Mouse (Mus musculus) limb, embryonic 10.5 days (tissue): ENCODE results near the gene Nop16. TPM values are rescaled to one million over a fixed set of nuclear protein-coding genes. Genes with fewer than 3 reads are reported as not detected.

Experiments used
- DNase-seq: peaks from one replicate; pipeline ENCODE4 v3.0.0-alpha.2; 2017; ENCODE audit warnings: low spot score
- H3K27ac ChIP-seq: fragments of 300-500 bp; sonication (generic); 2 replicates; pipeline ENCODE4 v1.5.1; 2016; ENCODE audit warnings: mild to moderate bottlenecking
- H3K27me3 ChIP-seq: fragments of 300-500 bp; sonication (generic); 2 replicates; pipeline ENCODE4 v1.6.1; 2016; ENCODE audit warnings: low read depth, mild to moderate bottlenecking; ENCODE audit not compliant: poor library complexity, severe bottlenecking
- H3K36me3 ChIP-seq: fragments of 300-500 bp; sonication (generic); 2 replicates; pipeline ENCODE4 v1.6.1; 2016; ENCODE audit warnings: mild to moderate bottlenecking, moderate library complexity
- H3K4me1 ChIP-seq: fragments of 300-500 bp; sonication (generic); 2 replicates; pipeline ENCODE4 v1.6.1; 2016
- H3K4me3 ChIP-seq: fragments of 300-500 bp; sonication (generic); 2 replicates; pipeline ENCODE4 v1.5.1; 2016; ENCODE audit warnings: mild to moderate bottlenecking, moderate library complexity
- H3K9me3 ChIP-seq: fragments of 300-500 bp; sonication (generic); replicated peaks from 2 replicates; pipeline ENCODE4 v1.6.1; 2016; ENCODE audit warnings: mild to moderate bottlenecking
- WGBS: fragments of 180-500 bp; shearing (Covaris S2); methylation state at CpG from one replicate; pipeline ENCODE4 v1.1.7; 2016; 5-methylcytosine and 5-hydroxymethylcytosine counted together
- polyA plus RNA-seq: library from polyadenylated mRNA; unstranded; fragments of >200 nt; fragmentation: Nextera tagmentation; extraction: Ambion mirVana; gene quantifications from 2 replicates; pipeline ENCODE4 v1.2.1, GENCODE M21; 2016

The Nop16 gene
- polyA plus RNA-seq, 1 experiment from 2014 or later, result 112 TPM

- no peak for DNase-seq
- peaks cover 28% of the 10 kb centered on the region for H3K4me1 ChIP-seq
- H3K27me3 ChIP-seq, result peaks cover 34% of the 10 kb centered on the region
- no peaks in the 10 kb centered on the region for H3K36me3 ChIP-seq
- no peak overlapping the region for H3K27ac ChIP-seq
- no peaks in the 10 kb centered on the region for H3K9me3 ChIP-seq
- WGBS, result 25% methylated on average over 8 of the region's 8 CpGs
- H3K4me3 ChIP-seq, result no peak overlapping the region
These were observed 18.8 kb upstream of the Nop16 start for GRCm38 (mm10) chr13:54608666-54609065.

GRCm38 (mm10) chr13:54608002-54608401 lies 18.1 kb upstream of the Nop16 start:
- Histone ChIP-seq H3K27me3 (peaks cover 34% of the 10 kb centered on the region), H3K4me3 (no peak overlapping the region), H3K4me1 (peaks cover 34% of the 10 kb centered on the region), H3K36me3 (no peaks in the 10 kb centered on the region), H3K27ac (no peak overlapping the region), H3K9me3 (no peaks in the 10 kb centered on the region)
- WGBS, result 79% methylated on average over 3 of the region's 3 CpGs
- no peak for DNase-seq

GRCm38 (mm10) chr13:54607204-54607603 lies 17.3 kb upstream of the Nop16 start:
- no peak for DNase-seq
- no peak overlapping the region for H3K27ac ChIP-seq
- 66% methylated on average over 5 of the region's 5 CpGs for WGBS
- H3K4me1 ChIP-seq, result peaks cover 42% of the 10 kb centered on the region
- no peaks in the 10 kb centered on the region for H3K36me3 ChIP-seq
- H3K4me3 ChIP-seq, result no peak overlapping the region
- peaks cover 34% of the 10 kb centered on the region for H3K27me3 ChIP-seq
- H3K9me3 ChIP-seq, result no peaks in the 10 kb centered on the region

- no peaks in the 10 kb centered on the region for H3K36me3 ChIP-seq
- 83% methylated on average over 5 of the region's 5 CpGs for WGBS
- H3K9me3 ChIP-seq, result no peaks in the 10 kb centered on the region
- H3K27me3 ChIP-seq, result peaks cover 25% of the 10 kb centered on the region
- peaks cover 34% of the 10 kb centered on the region for H3K4me1 ChIP-seq
- no peak for DNase-seq
- H3K27ac ChIP-seq, result no peak overlapping the region
- H3K4me3 ChIP-seq, result no peak overlapping the region
These were observed 15.5 kb upstream of the Nop16 start for GRCm38 (mm10) chr13:54605426-54605825.

GRCm38 (mm10) chr13:54604221-54604620 lies 14.3 kb upstream of the Nop16 start:
- Histone ChIP-seq H3K27me3 (peaks cover 13% of the 10 kb centered on the region), H3K27ac (no peak overlapping the region)
- 69% methylated on average over 4 of the region's 4 CpGs for WGBS

GRCm38 (mm10) chr13:54603501-54603900 lies 13.6 kb upstream of the Nop16 start:
- no peaks in the 10 kb centered on the region for H3K9me3 ChIP-seq
- H3K27ac ChIP-seq, result peak overlapping the region; percentile 64; the same call in 1 of the 2 replicates
- H3K4me1 ChIP-seq, result peaks cover 28% of the 10 kb centered on the region
- H3K36me3 ChIP-seq, result peaks cover 11% of the 10 kb centered on the region
- H3K4me3 ChIP-seq, result no peak overlapping the region
- no peak for DNase-seq
- peaks cover 5% of the 10 kb centered on the region for H3K27me3 ChIP-seq

More at GRCm38 (mm10) chr13:54604221-54604620, 14.3 kb upstream of the Nop16 start:
- Histone ChIP-seq H3K4me1 (peaks cover 33% of the 10 kb centered on the region), H3K36me3 (peaks cover 3% of the 10 kb centered on the region), H3K9me3 (no peaks in the 10 kb centered on the region), H3K4me3 (no peak overlapping the region)
- DNase-seq, result no peak

- WGBS, result 27% methylated on average over 3 of the region's 3 CpGs
- H3K9me3 ChIP-seq, result no peaks in the 10 kb centered on the region
- DNase-seq, result no peak
- H3K4me3 ChIP-seq, result no peak overlapping the region
- peaks cover 16% of the 10 kb centered on the region for H3K36me3 ChIP-seq
- peaks cover 27% of the 10 kb centered on the region for H3K4me1 ChIP-seq
- peak overlapping the region; percentile 64; the same call in 1 of the 2 replicates for H3K27ac ChIP-seq
- no peaks in the 10 kb centered on the region for H3K27me3 ChIP-seq
These were observed 12.8 kb upstream of the Nop16 start for GRCm38 (mm10) chr13:54602639-54603111.

- no peak for DNase-seq
- Histone ChIP-seq H3K4me1 (peaks cover 24% of the 10 kb centered on the region), H3K36me3 (peaks cover 23% of the 10 kb centered on the region), H3K4me3 (no peak overlapping the region), H3K27me3 (no peaks in the 10 kb centered on the region), H3K9me3 (no peaks in the 10 kb centered on the region), H3K27ac (no peak overlapping the region)
- 86% methylated on average over 12 of the region's 12 CpGs for whole genome bisulfite sequencing
These were observed 8.8 kb upstream of the Nop16 start for GRCm38 (mm10) chr13:54598622-54599143.

- 76% methylated on average over 5 of the region's 5 CpGs for WGBS
- H3K9me3 ChIP-seq, result no peaks in the 10 kb centered on the region
- H3K4me1 ChIP-seq, result peaks cover 7% of the 10 kb centered on the region; the same call in 1 of the 2 replicates
- peaks cover 33% of the 10 kb centered on the region for H3K36me3 ChIP-seq
- no peaks in the 10 kb centered on the region for H3K27me3 ChIP-seq
- no peak overlapping the region for H3K4me3 ChIP-seq
- DNase-seq, result no peak
- no peak overlapping the region for H3K27ac ChIP-seq
These were observed 7.0 kb upstream of the Nop16 start for GRCm38 (mm10) chr13:54596870-54597269.

- Histone ChIP-seq H3K4me3 (no peak overlapping the region), H3K36me3 (peaks cover 35% of the 10 kb centered on the region), H3K9me3 (no peaks in the 10 kb centered on the region), H3K4me1 (peaks cover 14% of the 10 kb centered on the region), H3K27me3 (no peaks in the 10 kb centered on the region), H3K27ac (no peak overlapping the region)
- no peak for DNase-seq
- WGBS, result 85% methylated on average over 8 of the region's 8 CpGs
These were observed 6.3 kb upstream of the Nop16 start for GRCm38 (mm10) chr13:54596107-54596690.

GRCm38 (mm10) chr13:54593617-54594016 lies 3.7 kb upstream of the Nop16 start:
- Histone ChIP-seq H3K4me3 (no peak overlapping the region), H3K36me3 (peaks cover 26% of the 10 kb centered on the region), H3K4me1 (peaks cover 18% of the 10 kb centered on the region), H3K9me3 (no peaks in the 10 kb centered on the region), H3K27ac (no peak overlapping the region), H3K27me3 (no peaks in the 10 kb centered on the region)
- no peak for DNase-seq
- WGBS, result 93% methylated on average over 11 of the region's 11 CpGs

GRCm38 (mm10) chr13:54591776-54592356 lies 2.0 kb upstream of the Nop16 start:
- Histone ChIP-seq H3K9me3 (no peaks in the 10 kb centered on the region), H3K4me3 (peak overlapping the region; percentile 79; the same call in 1 of the 2 replicates), H3K27me3 (no peaks in the 10 kb centered on the region), H3K36me3 (peaks cover 35% of the 10 kb centered on the region), H3K4me1 (peaks cover 18% of the 10 kb centered on the region), H3K27ac (no peak overlapping the region)
- 95% methylated on average over 8 of the region's 8 CpGs for WGBS
- DNase-seq, result no peak

- H3K36me3 ChIP-seq, result peaks cover 54% of the 10 kb centered on the region
These were observed 385 bp downstream of the Nop16 start for GRCm38 (mm10) chr13:54589414-54589995.

More at GRCm38 (mm10) chr13:54589414-54589995, 385 bp downstream of the Nop16 start:
- no peak for DNase-seq
- Histone ChIP-seq H3K27me3 (no peaks in the 10 kb centered on the region), H3K4me3 (peak overlapping the region; percentile 79), H3K27ac (peak overlapping the region; percentile 84), H3K4me1 (peaks cover 11% of the 10 kb centered on the region), H3K9me3 (no peaks in the 10 kb centered on the region)
- 2% methylated on average over 24 of the region's 24 CpGs for WGBS
